Mouse (Mus musculus) C2C12 (cell line): ENCODE results near the gene Cryl1. TPM values are rescaled to one million over a fixed set of nuclear protein-coding genes. Genes with fewer than 3 reads are reported as not detected.

Source experiments
- H3K27me3 ChIP-seq: one replicate; pipeline ENCODE4 v1.6.1; 2011; ENCODE audit not compliant: control insufficient read depth, insufficient read depth, insufficient read length
- H3K36me3 ChIP-seq: one replicate; pipeline ENCODE4 v1.6.1; 2011; ENCODE audit not compliant: control insufficient read depth, insufficient read depth
- H3K4me3 ChIP-seq: one replicate; pipeline ENCODE4 v1.5.1; 2011; ENCODE audit warnings: mild to moderate bottlenecking, control low read depth; ENCODE audit not compliant: poor library complexity, insufficient read depth, severe bottlenecking
- H3K79me2 ChIP-seq: one replicate; pipeline ENCODE4 v1.6.1; 2011; ENCODE audit not compliant: control insufficient read depth, insufficient read depth
- H3K79me3 ChIP-seq: one replicate; pipeline ENCODE4 v1.6.1; 2011; ENCODE audit warnings: low read depth, control low read depth
- H3ac ChIP-seq: one replicate; pipeline ENCODE3; 2011; ENCODE audit warnings: low read depth; ENCODE audit not compliant: control insufficient read depth, insufficient read length
- CEBPB ChIP-seq: IDR thresholded peaks from one replicate; pipeline ENCODE4 v1.6.1; 2011; ENCODE audit warnings: low read depth, mild to moderate bottlenecking, control low read depth, moderate library complexity
- CTCF ChIP-seq: IDR thresholded peaks from one replicate; pipeline ENCODE4 v1.5.1; 2011; ENCODE audit not compliant: control insufficient read depth, insufficient read depth, insufficient read length
- FOSL1 ChIP-seq: IDR thresholded peaks from one replicate; pipeline ENCODE4 v1.8.0; 2011; ENCODE audit warnings: mild to moderate bottlenecking, low read length; ENCODE audit not compliant: poor library complexity, insufficient read depth, severe bottlenecking
- MAX ChIP-seq: IDR thresholded peaks from one replicate; pipeline ENCODE4 v1.6.1; 2011; ENCODE audit warnings: mild to moderate bottlenecking, control low read depth
- MYOD1 ChIP-seq: IDR thresholded peaks from one replicate; pipeline ENCODE4 v1.6.1; 2011; ENCODE audit warnings: low read depth; ENCODE audit not compliant: control insufficient read depth, insufficient read length
- MYOG ChIP-seq: IDR thresholded peaks from one replicate; pipeline ENCODE4 v1.6.1; 2011; ENCODE audit not compliant: control insufficient read depth, insufficient read length; ENCODE audit errors: extremely low read depth
- USF1 ChIP-seq: IDR thresholded peaks from one replicate; pipeline ENCODE4 v1.6.1; 2011; ENCODE audit warnings: low read depth, mild to moderate bottlenecking, control low read depth, moderate library complexity
- polyA plus RNA-seq: library from polyadenylated mRNA; unstranded; fragments of >200 nt; fragmentation: generic; extraction: Trizol; gene quantifications from one replicate; pipeline ENCODE4 v1.2.1, GENCODE M21; 2012; ENCODE audit warnings: missing spikeins

Gene Cryl1
- polyA plus RNA-seq, 1 experiment = 1.1 TPM

- no peak overlapping the region for H3ac ChIP-seq
- no peaks in the 10 kb centered on the region for H3K79me2 ChIP-seq
- no peaks in the 10 kb centered on the region for H3K27me3 ChIP-seq
- no peaks in the 10 kb centered on the region for H3K36me3 ChIP-seq
- no peak overlapping the region for H3K4me3 ChIP-seq
- no peak for TF ChIP-seq CEBPB
- no peak for TF ChIP-seq FOSL1
- TF ChIP-seq MYOG = no peak
- no peak for TF ChIP-seq MYOD1
- no peak for TF ChIP-seq USF1
- TF ChIP-seq CTCF = no peak
- TF ChIP-seq MAX = no peak
- no peaks in the 10 kb centered on the region for H3K79me3 ChIP-seq
These were observed 2.9 kb downstream of the Cryl1 start for GRCm38 (mm10) chr14:57395470-57395869.

- Histone ChIP-seq H3K4me3 (no peak overlapping the region), H3K27me3 (no peaks in the 10 kb centered on the region), H3K79me3 (no peaks in the 10 kb centered on the region), H3K79me2 (no peaks in the 10 kb centered on the region), H3ac (no peak overlapping the region), H3K36me3 (no peaks in the 10 kb centered on the region)
- TF ChIP-seq CTCF = no peak
- TF ChIP-seq USF1 = no peak
- TF ChIP-seq MYOG = no peak
- no peak for TF ChIP-seq CEBPB
- TF ChIP-seq MYOD1 = no peak
- TF ChIP-seq FOSL1 = no peak
- no peak for TF ChIP-seq MAX
These were observed 6.1 kb downstream of the Cryl1 start for GRCm38 (mm10) chr14:57392278-57392677.

- H3K27me3 ChIP-seq = no peaks in the 10 kb centered on the region
- TF ChIP-seq CEBPB (no peak), MYOD1 (no peak), CTCF (no peak), MAX (no peak), USF1 (no peak), FOSL1 (no peak), MYOG (no peak)
- no peak overlapping the region for H3K4me3 ChIP-seq
- no peaks in the 10 kb centered on the region for H3K79me2 ChIP-seq
- H3ac ChIP-seq = no peak overlapping the region
- no peaks in the 10 kb centered on the region for H3K36me3 ChIP-seq
- no peaks in the 10 kb centered on the region for H3K79me3 ChIP-seq
These were observed 6.7 kb downstream of the Cryl1 start for GRCm38 (mm10) chr14:57391621-57392020.

GRCm38 (mm10) chr14:57386758-57387561 is 11.4 kb downstream of the Cryl1 start:
- Histone ChIP-seq H3K4me3 (no peak overlapping the region), H3K27me3 (peaks cover 16% of the 10 kb centered on the region), H3K36me3 (no peaks in the 10 kb centered on the region), H3K79me3 (no peaks in the 10 kb centered on the region), H3ac (no peak overlapping the region), H3K79me2 (no peaks in the 10 kb centered on the region)
- TF ChIP-seq FOSL1 (no peak), CTCF (no peak), MYOD1 (no peak)

GRCm38 (mm10) chr14:57385667-57386066 is 12.7 kb downstream of the Cryl1 start:
- Histone ChIP-seq H3K79me2 (no peaks in the 10 kb centered on the region), H3K36me3 (no peaks in the 10 kb centered on the region), H3ac (no peak overlapping the region), H3K27me3 (peaks cover 24% of the 10 kb centered on the region), H3K79me3 (no peaks in the 10 kb centered on the region), H3K4me3 (no peak overlapping the region)
- no peak for TF ChIP-seq MAX
- no peak for TF ChIP-seq MYOD1
- no peak for TF ChIP-seq FOSL1
- TF ChIP-seq USF1 = no peak
- TF ChIP-seq MYOG = no peak
- no peak for TF ChIP-seq CEBPB
- TF ChIP-seq CTCF = no peak

GRCm38 (mm10) chr14:57377531-57377930 is 20.8 kb downstream of the Cryl1 start:
- Histone ChIP-seq H3K27me3 (peaks cover 19% of the 10 kb centered on the region), H3K79me3 (no peaks in the 10 kb centered on the region), H3K4me3 (no peak overlapping the region), H3ac (no peak overlapping the region), H3K36me3 (no peaks in the 10 kb centered on the region), H3K79me2 (no peaks in the 10 kb centered on the region)
- TF ChIP-seq CEBPB = no peak
- no peak for TF ChIP-seq MYOG
- no peak for TF ChIP-seq FOSL1
- no peak for TF ChIP-seq CTCF
- TF ChIP-seq MAX = no peak
- TF ChIP-seq USF1 = no peak
- TF ChIP-seq MYOD1 = no peak
